Mouse (Mus musculus): ENCODE results near the gene Gm10961. TPM values are rescaled to one million over a fixed set of nuclear protein-coding genes. Genes with fewer than 3 reads are reported as not detected.

Gene Gm10961
- not detected in 2 replicates for polyA plus RNA-seq (2021; fragmentation: Nextera tagmentation)
- long read RNA-seq, experiment 1, result 0 reads
- long read RNA-seq, experiment 2, result 0 reads

GRCm38 (mm10) chr3:107630682-107631522, at the start of gene Gm10961:
Gene Gm10961 (plus strand): TSS chr3:107631322.

GRCm38 (mm10) chr3:107594662-107595263, 36.4 kb upstream of the Gm10961 start, which contains the start of gene Alx3:
Gene Alx3 (plus strand): TSS chr3:107595031.

GRCm38 (mm10) chr3:107631523-107631958, 419 bp downstream of the Gm10961 start, which contains the start of gene Strip1:
Gene Strip1 (minus strand): TSS chr3:107631694.

Other genes starting within 250 kb of the Gm10961 start
- gene Kcnc4, start 171.8 kb upstream of the Gm10961 start, polyA plus RNA-seq (2021; fragmentation: Nextera tagmentation), result 17.1 and 22.0 TPM in 2 replicates
- 147 and 205 TPM in 2 replicates for gene Slc6a17, start 113.3 kb upstream of the Gm10961 start, polyA plus RNA-seq (2021; fragmentation: Nextera tagmentation)
- gene Ubl4b, start 76.2 kb upstream of the Gm10961 start, polyA plus RNA-seq (2021; fragmentation: Nextera tagmentation), result not detected in 2 replicates
- gene Alx3, start 36.3 kb upstream of the Gm10961 start, polyA plus RNA-seq (2021; fragmentation: Nextera tagmentation), result 0.10 and 0.49 TPM in 2 replicates
- gene Strip1, start 372 bp downstream of the Gm10961 start, polyA plus RNA-seq (2021; fragmentation: Nextera tagmentation), result 60.9 and 62.7 TPM in 2 replicates
- gene Ahcyl1, start 65.2 kb downstream of the Gm10961 start, polyA plus RNA-seq (2021; fragmentation: Nextera tagmentation), result 60.5 and 65.8 TPM in 2 replicates
- gene Csf1, start 129.1 kb downstream of the Gm10961 start, polyA plus RNA-seq (2021; fragmentation: Nextera tagmentation), result 3.3 and 3.4 TPM in 2 replicates
- gene Eps8l3, start 245.9 kb downstream of the Gm10961 start, polyA plus RNA-seq (2021; fragmentation: Nextera tagmentation), result not detected in 2 replicates